Mouse (Mus musculus) thymus, adult 2 months (tissue): ENCODE measurements around the gene Slc9a2. TPM values are rescaled to one million over a fixed set of nuclear protein-coding genes. Genes with fewer than 3 reads are reported as not detected.

Experiments
- DNase-seq: peaks from one replicate; pipeline ENCODE4 v3.0.0; 2021
- H3K27ac ChIP-seq: fragments of 200-500 bp; 2 replicates; pipeline ENCODE4 v1.5.1; 2012; ENCODE audit warnings: low read length, control low read depth; ENCODE audit not compliant: control insufficient read depth, insufficient read depth
- H3K27me3 ChIP-seq: fragments of 200-500 bp; 2 replicates; pipeline ENCODE4 v1.6.1; 2012; ENCODE audit warnings: mild to moderate bottlenecking, low read length, moderate library complexity, mixed read lengths; ENCODE audit not compliant: control insufficient read depth, insufficient read depth
- H3K36me3 ChIP-seq: fragments of 200-500 bp; 2 replicates; pipeline ENCODE4 v1.6.1; 2012; ENCODE audit warnings: mild to moderate bottlenecking, low read length, moderate library complexity; ENCODE audit not compliant: control insufficient read depth, insufficient read depth
- H3K4me1 ChIP-seq: fragments of 200-500 bp; replicated peaks from 2 replicates; pipeline ENCODE4 v1.6.1; 2012; ENCODE audit warnings: low read length; ENCODE audit not compliant: control insufficient read depth, insufficient read depth
- H3K4me3 ChIP-seq: fragments of 200-500 bp; 2 replicates; pipeline ENCODE4 v1.5.1; 2012; ENCODE audit warnings: mild to moderate bottlenecking, low read length, control low read depth, moderate library complexity; ENCODE audit not compliant: control insufficient read depth, insufficient read depth
- CTCF ChIP-seq: fragments of 200-500 bp; IDR thresholded peaks from 2 replicates; pipeline ENCODE4 v1.5.1; 2012; ENCODE audit warnings: mild to moderate bottlenecking, control low read depth, low read length, moderate library complexity, borderline replicate concordance; ENCODE audit not compliant: control insufficient read depth, poor library complexity, insufficient read depth; ENCODE audit errors: extremely low read depth
- POLR2A ChIP-seq: fragments of 200-500 bp; IDR thresholded peaks from 2 replicates; pipeline ENCODE4 v1.6.1; 2012; ENCODE audit warnings: mild to moderate bottlenecking, low read length, control low read depth, moderate library complexity; ENCODE audit not compliant: control insufficient read depth, poor library complexity, insufficient read depth; ENCODE audit errors: extremely low read depth
- WGBS: fragments of 180-500 bp; shearing (Covaris S2); methylation state at CpG from one replicate; pipeline ENCODE4 v1.1.7; 2018; 5-methylcytosine and 5-hydroxymethylcytosine counted together
- polyA plus RNA-seq: library from polyadenylated mRNA; depleted of rRNA; stranded (reverse); fragments of >200 nt; gene quantifications from 2 replicates; pipeline ENCODE4 v1.2.3, GENCODE M21; 2012

Gene Slc9a2
- polyA plus RNA-seq, 1 experiment: 7.8 TPM

- Histone ChIP-seq H3K27ac (no peak overlapping the region), H3K4me3 (no peak overlapping the region), H3K27me3 (no peaks in the 10 kb centered on the region), H3K36me3 (no peaks in the 10 kb centered on the region), H3K4me1 (no peaks in the 10 kb centered on the region)
- no peak for DNase-seq
- 93% methylated on average over 6 of the region's 6 CpGs for WGBS
- TF ChIP-seq CTCF: no peak
These were observed 79.5 kb downstream of the Slc9a2 start for GRCm38 (mm10) chr1:40759751-40760445.

GRCm38 (mm10) chr1:40764042-40764441 is 83.7 kb downstream of the Slc9a2 start:
- H3K27me3 ChIP-seq: no peaks in the 10 kb centered on the region
- DNase-seq: no peak
- H3K36me3 ChIP-seq: no peaks in the 10 kb centered on the region
- H3K4me1 ChIP-seq: no peaks in the 10 kb centered on the region
- no peak overlapping the region for H3K27ac ChIP-seq
- 95% methylated on average over 1 of the region's 1 CpGs for WGBS
- no peak overlapping the region for H3K4me3 ChIP-seq
- TF ChIP-seq POLR2A (no peak), CTCF (no peak)

GRCm38 (mm10) chr1:40764701-40765275 is 84.4 kb downstream of the Slc9a2 start:
- Histone ChIP-seq H3K36me3 (no peaks in the 10 kb centered on the region), H3K4me3 (no peak overlapping the region), H3K27me3 (no peaks in the 10 kb centered on the region), H3K27ac (no peak overlapping the region), H3K4me1 (no peaks in the 10 kb centered on the region)
- TF ChIP-seq CTCF (no peak), POLR2A (no peak)
- WGBS: 90% methylated on average over 15 of the region's 15 CpGs
- DNase-seq: no peak

GRCm38 (mm10) chr1:40765521-40765920 is 85.1 kb downstream of the Slc9a2 start:
- no peaks in the 10 kb centered on the region for H3K4me1 ChIP-seq
- H3K36me3 ChIP-seq: no peaks in the 10 kb centered on the region
- DNase-seq: no peak
- TF ChIP-seq POLR2A: no peak
- no peak for TF ChIP-seq CTCF
- H3K4me3 ChIP-seq: no peak overlapping the region
- WGBS: 93% methylated on average over 12 of the region's 12 CpGs
- no peak overlapping the region for H3K27ac ChIP-seq
- no peaks in the 10 kb centered on the region for H3K27me3 ChIP-seq

DNA sequence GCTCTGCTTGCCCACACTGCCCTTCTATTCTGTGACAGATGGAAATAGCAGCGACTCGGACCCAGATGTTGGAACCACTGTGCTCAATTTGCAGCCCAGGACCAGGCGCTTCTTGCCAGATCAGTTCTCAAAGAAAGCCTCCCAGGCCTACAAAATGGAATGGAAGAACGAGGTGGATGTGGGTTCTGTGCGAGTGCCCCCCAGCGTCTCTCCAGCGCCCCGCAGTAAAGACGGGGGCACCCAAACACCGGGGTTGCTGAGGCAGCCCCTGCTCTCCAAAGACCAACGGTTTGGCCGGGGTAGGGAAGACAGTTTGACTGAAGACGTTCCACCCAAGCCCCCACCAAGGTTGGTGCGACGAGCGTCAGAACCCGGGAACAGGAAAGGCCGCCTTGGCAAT is 87.2 kb downstream of the Slc9a2 start:
- Histone ChIP-seq H3K4me1 (no peaks in the 10 kb centered on the region), H3K27ac (no peak overlapping the region), H3K36me3 (no peaks in the 10 kb centered on the region), H3K27me3 (no peaks in the 10 kb centered on the region), H3K4me3 (no peak overlapping the region)
- WGBS: 92% methylated on average over 18 of the region's 18 CpGs
- no peak for DNase-seq
- TF ChIP-seq POLR2A: no peak
- TF ChIP-seq CTCF: no peak

DNA sequence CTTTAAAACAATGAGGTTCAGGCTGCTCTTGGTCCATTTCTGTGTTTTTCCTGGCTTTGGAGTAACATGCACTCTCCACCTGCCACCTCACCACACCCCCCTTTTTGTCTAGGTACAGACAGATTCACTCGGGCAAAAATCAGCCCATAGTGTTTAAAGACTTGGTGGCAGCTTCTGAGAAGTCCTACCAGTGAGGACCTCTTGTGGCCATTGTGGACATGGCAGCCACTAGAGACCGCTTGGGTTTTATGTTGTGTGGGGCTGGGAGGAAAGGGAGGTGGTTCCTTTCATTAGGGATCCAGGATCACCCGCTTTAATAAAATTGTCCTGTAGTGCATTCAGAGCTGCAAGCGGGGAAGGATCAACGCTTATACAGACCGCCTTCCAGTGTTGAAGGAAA is 88.2 kb downstream of the Slc9a2 start:
- no peaks in the 10 kb centered on the region for H3K4me1 ChIP-seq
- H3K27me3 ChIP-seq: no peaks in the 10 kb centered on the region
- no peaks in the 10 kb centered on the region for H3K36me3 ChIP-seq
- no peak overlapping the region for H3K4me3 ChIP-seq
- DNase-seq: peak; percentile 25
- TF ChIP-seq POLR2A (no peak), CTCF (no peak)
- H3K27ac ChIP-seq: no peak overlapping the region
- WGBS: 36% methylated on average over 6 of the region's 6 CpGs

GRCm38 (mm10) chr1:40769331-40769894 is 89.0 kb downstream of the Slc9a2 start:
- Histone ChIP-seq H3K4me1 (no peaks in the 10 kb centered on the region), H3K27ac (no peak overlapping the region), H3K27me3 (no peaks in the 10 kb centered on the region), H3K4me3 (no peak overlapping the region), H3K36me3 (no peaks in the 10 kb centered on the region)
- TF ChIP-seq POLR2A: no peak
- TF ChIP-seq CTCF: no peak
- no peak for DNase-seq
- 76% methylated on average over 4 of the region's 4 CpGs for WGBS
